ENCODE assay signal across 8 mouse cellular contexts in the genomic region with DNA sequence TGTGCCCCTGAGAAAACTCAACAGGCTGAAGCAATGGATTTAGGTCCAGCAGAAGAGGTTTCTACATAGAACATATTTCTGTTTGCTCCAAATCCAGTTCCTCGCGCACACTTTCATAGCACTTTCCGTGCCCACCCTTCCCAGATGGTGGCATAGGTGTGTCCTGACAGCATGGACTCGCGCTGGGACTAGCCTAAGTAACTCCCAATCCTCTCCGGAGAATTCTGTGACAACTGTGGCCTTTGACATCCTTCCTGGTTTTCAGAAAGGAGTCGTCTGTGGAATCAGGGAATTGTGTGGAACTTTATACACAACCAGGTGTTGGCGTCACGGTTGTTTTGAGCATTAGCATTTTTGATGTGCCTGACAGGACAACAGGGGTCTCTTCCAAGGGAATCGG. TPM values are rescaled to one million over a fixed set of nuclear protein-coding genes. Genes with fewer than 3 reads are reported as not detected.
A peak's percentile ranks its signal among the peaks of the same experiment; 100 is the strongest.
DNase-seq lines count a peak whose midpoint lies in the region; ATAC-seq and TF ChIP-seq lines count a peak whose summit lies in the region.

No protein-coding gene starts in this region.

- no peaks in the 10 kb centered on the region for H3K9me3 ChIP-seq in kidney, embryonic 14.5 days (ENCODE audit: control insufficient read depth, low read length)
- no peaks in the 10 kb centered on the region for H3K9me3 ChIP-seq in ES-E14 (ENCODE audit: control insufficient read depth, insufficient read depth, low read depth, low read length)
- H3K9me3 ChIP-seq in embryonic facial prominence, embryonic 11.5 days (replicated peaks; ENCODE audit: control insufficient read depth, low read length), result no peaks in the 10 kb centered on the region
- H3K9me3 ChIP-seq in hindbrain, embryonic 11.5 days (ENCODE audit: control insufficient read depth, low read length), result no peaks in the 10 kb centered on the region
- no peaks in the 10 kb centered on the region for H3K9me3 ChIP-seq in liver, postnatal 0 days (ENCODE audit: low read length)

- peak overlapping the region; percentile 63 for H3K9ac ChIP-seq in kidney, embryonic 14.5 days (ENCODE audit: low read depth, low read length)
- H3K9ac ChIP-seq in ES-E14 (ENCODE audit: insufficient read depth, low read depth, low read length, poor library complexity, severe bottlenecking), result peak overlapping the region; percentile 83
- peak overlapping the region; percentile 66 for H3K9ac ChIP-seq in embryonic facial prominence, embryonic 11.5 days (replicated peaks; ENCODE audit: low read length)
- peak overlapping the region; percentile 3; the same call in 1 of the 2 replicates for H3K9ac ChIP-seq in hindbrain, embryonic 11.5 days (ENCODE audit: low read depth, low read length)
- H3K9ac ChIP-seq in liver, postnatal 0 days (replicated peaks), result peak overlapping the region; percentile 75

- peaks cover 4% of the 10 kb centered on the region; the same call in 1 of the 2 replicates for H3K27me3 ChIP-seq in kidney, embryonic 14.5 days (ENCODE audit: control insufficient read depth, insufficient read depth, low read length)
- H3K27me3 ChIP-seq in embryonic facial prominence, embryonic 11.5 days (ENCODE audit: control insufficient read depth, insufficient read depth, low read length), result no peaks in the 10 kb centered on the region
- no peaks in the 10 kb centered on the region for H3K27me3 ChIP-seq in hindbrain, embryonic 11.5 days (ENCODE audit: control insufficient read depth, insufficient read depth, low read length)
- no peaks in the 10 kb centered on the region for H3K27me3 ChIP-seq in liver, postnatal 0 days (ENCODE audit: insufficient read depth, low read length)
- no peaks in the 10 kb centered on the region for H3K27me3 ChIP-seq in splenic B cell, adult 2 months (ENCODE audit: control insufficient read depth, insufficient read depth, low read length, poor library complexity, severe bottlenecking)

- no peaks in the 10 kb centered on the region for H3K36me3 ChIP-seq in kidney, embryonic 14.5 days (ENCODE audit: control insufficient read depth, insufficient read depth, low read length)
- H3K36me3 ChIP-seq in ES-E14 (ENCODE audit: control insufficient read depth, insufficient read depth, low read length, poor library complexity, severe bottlenecking), result no peaks in the 10 kb centered on the region
- no peaks in the 10 kb centered on the region for H3K36me3 ChIP-seq in embryonic facial prominence, embryonic 11.5 days (replicated peaks; ENCODE audit: control insufficient read depth, insufficient read depth, low read depth, low read length)
- no peaks in the 10 kb centered on the region for H3K36me3 ChIP-seq in hindbrain, embryonic 11.5 days (ENCODE audit: control insufficient read depth, insufficient read depth, low read length)
- no peaks in the 10 kb centered on the region for H3K36me3 ChIP-seq in liver, postnatal 0 days (replicated peaks; ENCODE audit: insufficient read depth, low read length)
- H3K36me3 ChIP-seq in splenic B cell, adult 2 months (ENCODE audit: control insufficient read depth, insufficient read depth, low read length, poor library complexity, severe bottlenecking), result no peaks in the 10 kb centered on the region

- peak; percentile 32 for ATAC-seq in kidney, embryonic 14.5 days (ENCODE audit: low FRiP score, low TSS enrichment)
- ATAC-seq in embryonic facial prominence, embryonic 11.5 days (replicated peaks; ENCODE audit: insufficient number of reproducible peaks, low FRiP score, low TSS enrichment, low read depth), result no peak
- peak; percentile 41 for ATAC-seq in hindbrain, embryonic 11.5 days (ENCODE audit: low FRiP score)
- ATAC-seq in liver, postnatal 0 days, result peak; percentile 15; the same call in 1 of the 2 replicates

- H3K27ac ChIP-seq in kidney, embryonic 14.5 days (ENCODE audit: low read depth, low read length), result peak overlapping the region; percentile 80
- no peak overlapping the region for H3K27ac ChIP-seq in ES-E14 (ENCODE audit: insufficient read depth, low read depth, low read length, poor library complexity, severe bottlenecking)
- H3K27ac ChIP-seq in embryonic facial prominence, embryonic 11.5 days (replicated peaks; ENCODE audit: low read depth, low read length), result no peak overlapping the region
- no peak overlapping the region for H3K27ac ChIP-seq in hindbrain, embryonic 11.5 days (ENCODE audit: low read depth, low read length)
- H3K27ac ChIP-seq in liver, postnatal 0 days (ENCODE audit: low read depth), result peak overlapping the region; percentile 76

- TF ChIP-seq EP300 in liver, postnatal 0 days (IDR thresholded peaks at IDR 0.05; ENCODE audit: low read depth), result no peak

- no peak for TF ChIP-seq CTCF in liver, postnatal 0 days (IDR thresholded peaks at IDR 0.05; ENCODE audit: low read depth)

- H3K4me2 ChIP-seq in kidney, embryonic 14.5 days (replicated peaks; ENCODE audit: low read depth, low read length), result peak overlapping the region; percentile 95
- peak overlapping the region; percentile 70 for H3K4me2 ChIP-seq in embryonic facial prominence, embryonic 11.5 days (ENCODE audit: low read depth, low read length)
- peak overlapping the region; percentile 74 for H3K4me2 ChIP-seq in hindbrain, embryonic 11.5 days (replicated peaks; ENCODE audit: low read depth, low read length)
- H3K4me2 ChIP-seq in liver, postnatal 0 days (ENCODE audit: low read depth, low read length), result peak overlapping the region; percentile 96

- DNase-seq in kidney, postnatal 4 days, result no peak
- no peak for DNase-seq in ES-E14 (ENCODE audit: low read depth, low spot score)
- DNase-seq in embryonic facial prominence, embryonic 11.5 days (ENCODE audit: low spot score), result peak; percentile 36
- no peak for DNase-seq in hindbrain, embryonic 11.5 days (ENCODE audit: low spot score)
- peak; percentile 35 for DNase-seq in liver, postnatal 0 days
- peak; percentile 27 for DNase-seq in splenic B cell, adult 2 months (ENCODE audit: low read depth, low spot score)
- DNase-seq in frontal cortex, postnatal 25 days (ENCODE audit: low spot score in 2 of 2), result no peak

- under 1% methylated on average over 10 of the region's 10 CpGs for WGBS in kidney, embryonic 14.5 days
- under 1% methylated on average over 10 of the region's 10 CpGs for WGBS in embryonic facial prominence, embryonic 11.5 days
- WGBS in hindbrain, embryonic 11.5 days, result under 1% methylated on average over 10 of the region's 10 CpGs
- 1% methylated on average over 10 of the region's 10 CpGs for WGBS in liver, postnatal 0 days (ENCODE audit: insufficient replicate concordance)

- H3K4me3 ChIP-seq in kidney, embryonic 14.5 days (ENCODE audit: low read length), result peak overlapping the region; percentile 65
- peak overlapping the region; percentile 68 to 90 for H3K4me3 ChIP-seq in ES-E14 (ENCODE audit: insufficient read depth in 1 of 2, low read depth in 1 of 2, low read length in 2 of 2, poor library complexity in 1 of 2, severe bottlenecking in 1 of 2)
- H3K4me3 ChIP-seq in embryonic facial prominence, embryonic 11.5 days (ENCODE audit: low read depth, low read length), result peak overlapping the region; percentile 86
- H3K4me3 ChIP-seq in hindbrain, embryonic 11.5 days (ENCODE audit: low read depth, low read length), result peak overlapping the region; percentile 85
- H3K4me3 ChIP-seq in liver, postnatal 0 days (ENCODE audit: low read depth, low read length), result peak overlapping the region; percentile 92

- in situ Hi-C loops in ES-E14 (cut with MboI; ENCODE audit: low sequenced_read_pairs in 2 of 2, unreplicated experiment in 2 of 2), result no loop called here

- 0 out of 2 replicates have a peak, but pooled peaks cover 6% of the 10 kb centered on the region for H3K4me1 ChIP-seq in kidney, embryonic 14.5 days (ENCODE audit: control insufficient read depth, insufficient read depth, low read length)
- H3K4me1 ChIP-seq in ES-E14 (ENCODE audit: control insufficient read depth in 2 of 2, insufficient read depth in 2 of 2, low read length in 2 of 2, poor library complexity in 1 of 2), result no peaks in the 10 kb centered on the region; a peak in 1 of 4 replicates
- no peaks in the 10 kb centered on the region for H3K4me1 ChIP-seq in embryonic facial prominence, embryonic 11.5 days (ENCODE audit: control insufficient read depth, insufficient read depth, low read length)
- no peaks in the 10 kb centered on the region for H3K4me1 ChIP-seq in hindbrain, embryonic 11.5 days (replicated peaks; ENCODE audit: control insufficient read depth, insufficient read depth, low read length)
- H3K4me1 ChIP-seq in liver, postnatal 0 days (ENCODE audit: insufficient read depth), result peaks cover 7% of the 10 kb centered on the region; the same call in 1 of the 2 replicates

TF ChIP-seq in ES-E14, 5 proteins besides CTCF, POLR2A, EP300 and RAD21:
- TF ChIP-seq CHD2 (IDR thresholded peaks at IDR 0.05; ENCODE audit: low read depth, low read length), result no peak
TF ChIP-seq in ES-E14: peak in this region for 0.

RNA-seq across cellular contexts. Expression of gene Mpp5, which starts 0.6 kb away (rescaled TPM):
- polyA plus RNA-seq in kidney, embryonic 14.5 days (2014; fragmentation: Nextera tagmentation; extraction: Ambion mirVana), result 21.9 and 23.1 TPM in 2 replicates
- 15.4 and 19.9 TPM in 2 replicates for total RNA-seq in ES-E14 (2012; rRNA removed)
- 22.2 and 23.7 TPM in 2 replicates for polyA plus RNA-seq in embryonic facial prominence, embryonic 11.5 days (2014; fragmentation: Nextera tagmentation; extraction: Ambion mirVana)
- 26.9 and 32.3 TPM in 2 replicates for polyA plus RNA-seq in hindbrain, embryonic 11.5 days (2014; fragmentation: Nextera tagmentation; extraction: Ambion mirVana)
- 5.2 and 7.0 TPM in 2 replicates for polyA plus RNA-seq in liver, postnatal 0 days (2015; fragmentation: Nextera tagmentation; extraction: Ambion mirVana)

RNA-seq across cellular contexts. Expression of gene Fam71d, which starts 56.8 kb away (rescaled TPM):
- 0.28 TPM in 1 of 2 replicates, not detected in the other for polyA plus RNA-seq in kidney, embryonic 14.5 days (2014; fragmentation: Nextera tagmentation; extraction: Ambion mirVana)
- total RNA-seq in ES-E14 (2012; rRNA removed), result not detected in 2 replicates
- not detected in 2 replicates for polyA plus RNA-seq in embryonic facial prominence, embryonic 11.5 days (2014; fragmentation: Nextera tagmentation; extraction: Ambion mirVana)
- 0.19 TPM in 1 of 2 replicates, not detected in the other for polyA plus RNA-seq in hindbrain, embryonic 11.5 days (2014; fragmentation: Nextera tagmentation; extraction: Ambion mirVana)
- not detected in 2 replicates for polyA plus RNA-seq in liver, postnatal 0 days (2015; fragmentation: Nextera tagmentation; extraction: Ambion mirVana)

Comparison
In these comparisons a context has a peak if more than half of its experiments do, and no peak if none do; other contexts are left out.
1. H3K27ac ChIP-seq: peak in kidney, embryonic 14.5 days (single experiment) and liver, postnatal 0 days (single experiment); none in ES-E14 (single experiment), embryonic facial prominence, embryonic 11.5 days (single experiment) and hindbrain, embryonic 11.5 days (single experiment).
2. H3K9ac ChIP-seq: peak in every context shown above with its lines; median percentile 83 in ES-E14; 75 in liver, postnatal 0 days; 66 in embryonic facial prominence, embryonic 11.5 days; 63 in kidney, embryonic 14.5 days; 3 in hindbrain, embryonic 11.5 days.
3. DNase-seq: peak in embryonic facial prominence, embryonic 11.5 days (single experiment), liver, postnatal 0 days (single experiment) and splenic B cell, adult 2 months (single experiment); none in kidney, postnatal 4 days (0 of 2), ES-E14 (single experiment), hindbrain, embryonic 11.5 days (single experiment) and frontal cortex, postnatal 25 days (0 of 2).
4. Peak in every context shown above with its lines, with median percentiles within 50 percentile points of each other: H3K4me2 ChIP-seq and H3K4me3 ChIP-seq.